In genomic region chr13:112140871-112141270, GRCm38 (mm10) we compare ENCODE assay signal across 12 mouse cellular contexts.
"Had no signal": no experiment of that assay in that cellular context is flagged by ENCODE, and none has a peak within 500 bp of the region (broad histone marks: within the 10 kb centered on the region; RNA-seq: fewer than 3 reads in every experiment).

No protein-coding gene starts in this region.

- DNase-seq: left cerebral cortex, postnatal 4 days; liver; liver, embryonic 13.5 days; liver, postnatal 0 days; lung, adult 18-20 months; lung, adult 2 months; lung, embryonic 14.5 days; lung, postnatal 10 days; lung, postnatal 14 days; lung, postnatal 36 days; lung, postnatal 4 days; midbrain, embryonic 14.5 days had no signal
